Mouse (Mus musculus) frontal cortex, postnatal 14 days (tissue): ENCODE results near the gene 9430097D07Rik.

Experiments
- DNase-seq, 2 experiments: peaks; one replicate each; pipeline ENCODE4 v3.0.0; 2022; ENCODE audit warnings: low spot score in 2 of 2

9430097D07Rik gene

DNA sequence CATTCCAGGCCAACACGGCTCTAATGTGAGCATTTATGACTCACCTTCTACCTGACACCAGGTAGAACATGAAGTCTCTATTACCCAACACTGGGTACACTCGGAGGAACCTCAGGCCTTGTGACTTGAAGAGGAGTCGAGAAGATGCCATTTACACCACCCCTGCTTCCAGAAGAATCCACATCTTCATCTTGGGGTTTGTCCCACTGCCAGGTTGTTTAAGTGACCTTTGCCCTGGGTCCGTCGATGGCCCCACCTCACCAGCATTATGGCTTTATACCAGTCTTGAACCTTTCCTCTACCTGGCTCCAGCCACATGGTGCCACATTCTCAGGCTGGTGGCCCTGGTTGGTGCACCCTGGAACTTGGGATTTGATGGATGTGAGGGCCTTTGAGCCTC, 21.8 kb upstream of the 9430097D07Rik start:
- DNase-seq = no peak

DNA sequence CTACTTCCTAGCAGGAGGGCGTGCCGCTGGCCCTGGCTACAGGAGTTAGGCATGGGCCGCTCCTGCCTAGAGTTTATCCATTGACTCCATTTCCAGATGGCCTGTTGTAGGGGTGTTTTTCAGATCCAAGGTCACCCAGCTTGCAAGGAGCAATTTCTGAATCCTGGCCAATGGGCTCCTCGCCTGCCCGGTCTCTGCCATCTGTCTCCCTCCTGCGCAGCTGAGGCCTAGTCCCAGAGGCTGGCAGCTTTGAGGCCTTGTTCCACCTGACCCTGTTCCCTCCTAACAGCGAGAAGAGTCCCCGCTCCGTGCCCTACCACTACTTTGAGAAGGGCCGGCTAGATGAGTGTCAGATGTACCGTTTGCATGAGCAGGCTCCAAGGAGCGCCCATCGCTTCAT, 21.2 kb upstream of the 9430097D07Rik start:
- DNase-seq = no peak

DNA sequence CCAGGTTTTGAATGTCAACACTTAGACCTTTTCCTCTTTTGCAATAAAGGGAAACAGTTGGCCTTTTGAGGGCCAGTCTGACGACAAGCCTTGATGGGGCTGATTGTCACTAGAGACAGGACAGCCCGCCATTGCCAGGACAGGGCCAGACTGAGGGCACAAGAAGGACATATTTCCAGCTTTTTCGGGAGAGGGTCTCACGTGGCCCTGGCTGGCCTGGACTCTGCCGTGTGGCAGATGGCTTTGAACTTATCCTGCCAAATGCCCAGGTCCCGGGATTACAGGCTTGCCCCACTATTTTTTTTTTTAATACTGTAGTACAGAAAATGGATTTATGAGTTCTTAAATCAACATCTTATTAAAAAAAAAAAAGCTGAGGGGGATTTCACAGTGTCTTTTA, 15.8 kb upstream of the 9430097D07Rik start:
- DNase-seq = no peak

DNA sequence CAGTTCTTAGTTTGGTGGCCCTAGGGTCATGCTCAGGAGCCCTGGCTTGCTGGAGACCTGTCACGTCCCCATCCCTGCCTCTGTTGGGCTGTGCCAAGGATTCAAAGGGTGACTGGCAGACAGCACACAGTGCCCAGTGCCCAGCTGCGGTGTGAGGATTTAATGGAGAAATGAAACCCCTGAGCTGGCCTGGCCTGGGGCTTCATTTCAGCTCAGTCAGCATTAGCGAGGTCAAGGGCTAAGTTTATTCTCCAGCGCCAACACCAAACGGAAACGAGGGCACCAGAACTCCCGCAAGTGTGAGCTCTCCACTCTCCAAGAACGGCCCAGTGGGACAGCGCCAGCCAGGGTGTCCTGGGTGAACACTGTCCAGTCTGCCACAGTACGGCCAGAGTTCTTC, 14.7 kb upstream of the 9430097D07Rik start:
- DNase-seq = no peak

GRCm38 (mm10) chr2:32589213-32589795, 13.8 kb upstream of the 9430097D07Rik start:
- no peak for DNase-seq

GRCm38 (mm10) chr2:32587731-32588321, 12.3 kb upstream of the 9430097D07Rik start:
- no peak for DNase-seq

DNA sequence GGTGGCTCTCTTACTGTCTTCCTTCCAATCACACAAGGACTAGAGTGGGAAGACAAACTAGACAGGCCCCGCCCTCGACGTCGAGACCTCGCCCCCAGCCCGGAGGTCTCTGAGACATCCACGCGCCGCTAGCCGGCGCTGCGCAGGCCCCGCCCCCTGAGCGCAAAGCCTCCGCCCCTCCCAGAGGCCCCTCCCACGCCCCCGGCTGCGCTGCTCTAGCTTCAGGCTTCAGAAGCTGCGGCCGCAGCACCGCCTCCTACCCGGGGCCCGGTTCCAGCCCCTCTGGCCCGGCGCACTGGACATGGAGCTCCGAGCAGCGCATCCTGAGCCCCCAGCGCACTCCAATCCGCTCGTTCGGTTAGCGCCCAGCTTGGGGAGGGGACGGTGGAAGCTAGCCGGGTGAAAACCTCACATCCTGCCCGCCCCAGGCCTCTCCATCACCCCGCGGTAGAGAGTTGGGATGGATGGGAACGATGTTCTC, 11.4 kb upstream of the 9430097D07Rik start, which contains the start of gene St6galnac4:
TSS of gene St6galnac4 (plus strand) at position 225 of the 481 bp plus-strand sequence.
- DNase-seq = peak; percentile 82 to 86

DNA sequence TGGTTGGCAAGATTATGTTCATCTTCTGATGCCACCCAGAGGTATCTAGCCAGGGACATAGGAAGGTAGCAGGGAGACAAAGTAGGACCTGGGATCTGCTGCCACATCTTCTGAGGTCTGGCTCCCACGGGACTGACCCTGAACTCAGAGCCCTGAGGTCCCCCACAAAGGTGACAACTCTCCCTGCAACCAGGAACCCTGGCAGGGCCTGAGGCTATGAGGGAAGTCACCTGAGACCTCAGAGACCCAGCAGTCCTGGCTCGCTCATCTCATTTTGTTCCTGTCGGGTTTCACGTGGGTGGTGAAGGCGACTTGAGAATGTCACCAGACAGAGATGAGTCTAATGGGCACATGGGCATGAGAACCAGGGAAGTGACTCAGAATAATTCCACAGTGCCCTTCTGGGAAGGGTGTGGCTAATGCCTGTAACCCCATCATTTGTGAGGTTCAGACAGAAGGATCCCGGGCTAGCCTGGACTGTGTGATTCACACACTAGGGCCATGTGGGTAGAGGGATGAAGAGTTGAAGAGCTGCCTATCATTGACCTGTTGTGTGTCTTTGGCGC, 9.7 kb upstream of the 9430097D07Rik start:
- no peak for DNase-seq

- DNase-seq = peak; percentile 75 to 76
Measured at GRCm38 (mm10) chr2:32582830-32583799, 7.6 kb upstream of the 9430097D07Rik start.

- DNase-seq = peak; percentile 72 to 76
Measured at GRCm38 (mm10) chr2:32581450-32582095, 6.1 kb upstream of the 9430097D07Rik start.

DNA sequence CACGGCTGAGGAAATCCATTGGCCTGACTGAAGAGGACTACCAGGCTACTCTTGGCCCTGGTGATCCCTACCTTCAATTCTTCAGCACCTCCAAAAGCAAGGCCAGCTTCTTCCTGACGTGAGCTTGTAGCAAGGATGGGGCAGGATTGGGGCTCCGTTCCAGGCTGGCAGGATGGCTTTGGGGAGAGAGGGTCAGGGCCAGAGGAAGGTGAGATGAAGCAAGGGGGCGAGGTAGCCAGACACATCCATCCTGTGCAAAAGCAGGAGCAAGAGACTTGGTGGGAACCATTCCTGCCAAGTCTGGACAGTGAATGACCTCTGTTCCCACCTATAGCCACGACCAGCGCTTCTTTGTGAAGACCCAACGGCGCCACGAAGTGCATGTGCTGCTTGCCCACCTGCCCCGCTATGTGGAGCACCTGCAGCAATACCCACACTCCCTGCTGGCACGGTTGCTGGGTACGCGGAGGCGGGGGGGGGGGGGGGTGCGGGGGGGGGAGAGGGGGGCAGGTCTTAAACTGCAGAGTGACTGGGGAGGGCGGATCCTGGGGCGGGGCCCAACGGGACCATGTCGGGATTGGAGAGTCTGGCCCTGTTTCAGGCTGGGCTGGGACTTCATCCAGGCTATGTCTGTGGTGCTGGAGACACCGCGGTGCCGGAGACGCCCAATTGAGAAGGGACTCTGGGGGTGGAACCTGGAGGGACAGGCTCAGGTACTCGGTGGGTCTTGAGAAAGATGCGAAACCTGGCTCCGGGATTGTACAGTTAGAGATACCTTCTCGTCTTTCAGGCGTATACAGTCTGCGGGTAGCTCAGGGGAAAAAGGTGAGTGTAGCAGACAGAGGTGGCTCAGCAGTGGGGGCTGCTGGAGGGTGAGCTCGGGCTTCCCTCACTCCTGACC, 2.9 kb upstream of the 9430097D07Rik start:
- DNase-seq = no peak

DNA sequence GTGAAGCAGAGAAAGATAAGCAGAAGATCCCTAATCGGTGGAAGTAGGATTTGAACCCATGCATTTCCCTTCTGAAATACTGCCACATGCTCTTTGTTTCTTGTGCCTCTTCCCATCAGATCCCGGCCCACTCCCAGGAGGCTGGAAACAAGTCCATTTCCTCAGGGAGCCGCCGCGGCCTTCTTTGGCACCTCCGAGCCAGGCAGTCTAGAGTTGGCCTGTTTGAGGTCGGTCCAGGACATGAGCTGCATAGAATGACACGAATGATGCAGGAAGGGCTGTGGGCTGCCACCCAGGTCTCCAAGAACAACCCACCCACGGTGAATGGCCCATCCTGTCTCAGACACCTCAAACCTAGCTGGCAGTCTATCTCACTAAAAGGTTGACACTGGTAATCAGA, 1.0 kb upstream of the 9430097D07Rik start:
- no peak for DNase-seq

GRCm38 (mm10) chr2:32574901-32575585, 441 bp downstream of the 9430097D07Rik start:
- peak; percentile 70 to 75 for DNase-seq

- no peak for DNase-seq
Measured at GRCm38 (mm10) chr2:32574497-32574896, 987 bp downstream of the 9430097D07Rik start, which contains the start of gene Pip5kl1. Gene Pip5kl1 (plus strand): TSS chr2:32574797.

- DNase-seq = no peak
Measured at GRCm38 (mm10) chr2:32572196-32572595, 3.3 kb downstream of the 9430097D07Rik start.

- DNase-seq = peak; percentile 89
Measured at GRCm38 (mm10) chr2:32570698-32571494, 4.6 kb downstream of the 9430097D07Rik start, which contains the start of gene Dpm2. Gene Dpm2 (plus strand): TSS chr2:32570858.

- DNase-seq = no peak
Measured at GRCm38 (mm10) chr2:32568941-32569340, 6.5 kb downstream of the 9430097D07Rik start.

DNA sequence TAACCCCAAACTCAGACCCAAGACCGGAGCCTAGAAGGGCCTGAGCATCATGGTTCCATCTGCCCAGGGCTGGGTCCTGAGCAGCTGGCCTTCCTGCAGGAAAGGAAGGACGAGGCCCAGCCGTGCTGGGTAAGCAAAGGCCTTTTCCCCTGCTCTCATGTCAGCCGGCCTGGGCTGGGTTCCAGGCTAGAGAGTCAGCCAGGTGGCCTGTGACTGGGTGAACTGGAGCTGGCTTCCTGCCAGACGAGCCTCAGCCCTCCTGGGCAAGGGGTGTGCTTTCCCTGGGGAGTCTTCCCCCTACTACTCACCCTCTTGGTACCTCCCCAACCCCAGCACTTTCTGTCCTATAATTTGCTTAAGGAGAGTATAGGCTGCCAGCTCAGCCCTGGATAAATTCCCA, 7.3 kb downstream of the 9430097D07Rik start:
- DNase-seq = no peak
